Mouse (Mus musculus): Measurements from ENCODE around the gene Gm10256.
"Not testable (repeated sequence)": the region's sequence is repeated elsewhere in the genome, so short reads cannot be mapped to it uniquely, and the experiment has no call there.

The Gm10256 gene

DNA sequence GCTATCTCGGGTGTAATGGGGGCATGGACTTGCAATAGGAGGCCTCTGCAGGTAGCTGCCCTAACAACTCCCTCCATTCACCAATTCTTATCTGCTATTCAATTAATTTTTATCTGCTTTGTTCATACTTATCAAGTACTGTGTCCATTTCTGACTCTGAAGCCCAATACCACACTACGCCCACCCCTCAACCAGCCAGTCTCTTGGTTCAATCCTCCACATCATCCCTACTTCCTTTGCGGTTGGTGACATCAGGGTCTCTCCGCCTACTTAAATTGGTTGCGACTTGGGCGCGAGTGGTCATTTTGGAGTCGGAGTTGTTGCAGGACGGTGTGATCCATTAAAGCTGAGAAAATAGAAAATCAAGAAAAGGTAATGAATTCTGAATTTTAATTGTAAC, at the start of gene Gm10256, which contains the start of gene Rbmy:
Gene Gm10256, plus strand, starts transcription at position 320 of the 400 bp plus-strand sequence.
Gene Rbmy, plus strand, starts transcription at position 301 of the 400 bp plus-strand sequence.
- DNase-seq (ENCODE audit: low spot score in 2 of 2): not testable (repeated sequence)

DNA sequence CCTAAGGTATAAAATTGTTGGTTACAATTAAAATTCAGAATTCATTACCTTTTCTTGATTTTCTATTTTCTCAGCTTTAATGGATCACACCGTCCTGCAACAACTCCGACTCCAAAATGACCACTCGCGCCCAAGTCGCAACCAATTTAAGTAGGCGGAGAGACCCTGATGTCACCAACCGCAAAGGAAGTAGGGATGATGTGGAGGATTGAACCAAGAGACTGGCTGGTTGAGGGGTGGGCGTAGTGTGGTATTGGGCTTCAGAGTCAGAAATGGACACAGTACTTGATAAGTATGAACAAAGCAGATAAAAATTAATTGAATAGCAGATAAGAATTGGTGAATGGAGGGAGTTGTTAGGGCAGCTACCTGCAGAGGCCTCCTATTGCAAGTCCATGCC, 34.4 kb upstream of the Gm10256 start, which contains the start of gene Gm4064:
Gene Gm4064, minus strand, starts transcription at position 101 of the 400 bp plus-strand sequence.
- DNase-seq (ENCODE audit: low spot score in 2 of 2): not testable (repeated sequence)

- DNase-seq (ENCODE audit: low spot score in 2 of 2): not testable (repeated sequence)
These were observed 70.2 kb downstream of the Gm10256 start, which contains the start of gene Gm10352 for GRCm38 (mm10) chrY:2900689-2901088. Gm10352 (plus strand) TSS chrY:2900989.

All from urinary bladder, adult 18-20 months (tissue).